Mouse (Mus musculus) lung, postnatal 0 days (tissue): Measurements from ENCODE around the gene Ube2i. TPM values are rescaled to one million over a fixed set of nuclear protein-coding genes. Genes with fewer than 3 reads are reported as not detected.
"Not testable (repeated sequence)": the region's sequence is repeated elsewhere in the genome, so short reads cannot be mapped to it uniquely, and the experiment has no call there.

Experiments used
- ATAC-seq: fragments of 200-750 bp; cut with Nextera tagmentation; 2 replicates; pipeline ENCODE4 v1.8.0; 2017; ENCODE audit warnings: moderate library complexity
- DNase-seq: peaks from one replicate; pipeline ENCODE4 v3.0.0-alpha.2; 2016; ENCODE audit warnings: low spot score
- H3K27ac ChIP-seq: fragments of 300-500 bp; sonication (generic); 2 replicates; pipeline ENCODE4 v1.5.1; 2014; ENCODE audit warnings: antibody characterized with exemption, mild to moderate bottlenecking, low read length, mixed read lengths
- H3K27me3 ChIP-seq: fragments of 300-500 bp; sonication (generic); replicated peaks from 2 replicates; pipeline ENCODE4 v1.6.1; 2014; ENCODE audit warnings: low read length, mixed read lengths; ENCODE audit not compliant: insufficient read depth
- H3K36me3 ChIP-seq: fragments of 300-500 bp; sonication (generic); 2 replicates; pipeline ENCODE4 v1.6.1; 2014; ENCODE audit warnings: low read length, mixed read lengths; ENCODE audit not compliant: insufficient read depth
- H3K4me1 ChIP-seq: fragments of 300-500 bp; sonication (generic); 2 replicates; pipeline ENCODE4 v1.6.1; 2014; ENCODE audit warnings: antibody characterized with exemption, low read depth, low read length, mixed read lengths; ENCODE audit not compliant: insufficient read depth
- H3K4me2 ChIP-seq: fragments of 300-500 bp; sonication (generic); replicated peaks from 2 replicates; pipeline ENCODE4 v1.6.1; 2014; ENCODE audit warnings: low read depth, mild to moderate bottlenecking, low read length, moderate library complexity, mixed read lengths
- H3K4me3 ChIP-seq: fragments of 300-500 bp; sonication (generic); 2 replicates; pipeline ENCODE4 v1.5.1; 2014; ENCODE audit warnings: low read depth, low read length
- H3K9ac ChIP-seq: fragments of 300-500 bp; sonication (generic); replicated peaks from 2 replicates; pipeline ENCODE4 v1.6.1; 2014; ENCODE audit warnings: low read depth, mild to moderate bottlenecking
- H3K9me3 ChIP-seq: fragments of 300-500 bp; sonication (generic); 2 replicates; pipeline ENCODE4 v1.6.1; 2016; ENCODE audit warnings: low read length, mixed read lengths
- CTCF ChIP-seq: IDR thresholded peaks from 2 replicates; pipeline ENCODE4 v1.5.1; 2016; ENCODE audit warnings: antibody characterized with exemption, mild to moderate bottlenecking
- EP300 ChIP-seq: IDR thresholded peaks from 2 replicates; pipeline ENCODE4 v1.6.1; 2016; ENCODE audit warnings: antibody characterized with exemption, mild to moderate bottlenecking, control low read depth
- WGBS: fragments of 180-500 bp; shearing (Covaris S2); extraction: QIAGEN DNeasy Blood & Tissue Kit; methylation state at CpG from one replicate; pipeline ENCODE4 v1.1.7; 2014; 5-methylcytosine and 5-hydroxymethylcytosine counted together
- polyA plus RNA-seq: library from polyadenylated mRNA; unstranded; fragments of >200 nt; fragmentation: Nextera tagmentation; extraction: Ambion mirVana; gene quantifications from 2 replicates; pipeline ENCODE4 v1.2.1, GENCODE M21; 2015

The Ube2i gene
- polyA plus RNA-seq, 1 experiment from 2014 or later: 477 TPM

DNA sequence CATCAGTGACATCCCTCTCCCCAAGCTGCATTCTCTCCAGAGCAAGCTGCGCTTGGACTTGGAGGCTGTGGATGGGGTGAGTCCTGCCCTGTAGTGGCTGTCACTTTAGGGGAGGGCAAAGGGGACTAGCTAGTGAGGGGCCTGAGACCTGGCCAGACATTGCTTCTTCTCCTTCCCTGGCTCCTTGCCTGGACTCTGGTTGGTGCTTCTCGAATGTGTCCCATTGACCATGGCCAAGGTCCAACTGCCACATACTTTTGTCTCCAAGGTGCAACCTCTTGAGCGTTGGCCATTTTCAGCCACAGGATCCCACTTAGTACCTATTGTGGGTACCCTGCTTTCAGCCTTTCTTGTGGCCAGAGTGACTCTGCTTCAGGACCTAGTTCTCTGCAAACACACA lies 43.7 kb downstream of the Ube2i start:
- Histone ChIP-seq H3K4me3 (no peak overlapping the region), H3K9ac (no peak overlapping the region), H3K4me2 (no peak overlapping the region), H3K4me1 (no peaks in the 10 kb centered on the region), H3K9me3 (no peaks in the 10 kb centered on the region), H3K27ac (no peak overlapping the region), H3K27me3 (no peaks in the 10 kb centered on the region), H3K36me3 (peaks cover 19% of the 10 kb centered on the region)
- WGBS: 63% methylated on average over 3 of the region's 3 CpGs
- no peak for TF ChIP-seq EP300
- TF ChIP-seq CTCF: no peak
- ATAC-seq (0 out of 2 replicates have a peak, but pooled peaks have one; percentile 28), DNase-seq (no peak)

GRCm38 (mm10) chr17:25230014-25230655 lies 44.3 kb downstream of the Ube2i start:
- ATAC-seq: peak; percentile 86

DNA sequence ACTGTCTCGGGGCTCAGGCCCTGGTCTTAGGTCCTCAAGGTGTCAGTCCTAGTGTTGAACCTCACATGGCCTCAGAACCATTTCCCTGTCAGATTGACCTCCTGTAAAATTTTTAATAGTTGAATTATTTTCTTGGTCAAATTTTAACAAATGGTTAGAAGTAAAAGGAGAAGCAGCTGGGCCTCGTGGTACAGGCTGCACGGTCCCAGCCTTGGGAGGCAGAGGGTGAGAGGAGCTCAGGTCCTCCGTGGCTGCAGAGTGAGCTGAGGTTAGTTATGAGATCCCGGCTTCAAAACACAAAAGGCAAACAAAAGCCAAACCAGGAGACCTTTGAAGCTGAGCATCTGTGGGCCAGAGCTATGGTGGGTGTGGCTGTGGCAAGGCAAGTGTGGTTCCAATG lies 46.4 kb downstream of the Ube2i start:
- TF ChIP-seq EP300 (no peak), CTCF (no peak)
- no peak for ATAC-seq
- peaks cover 9% of the 10 kb centered on the region for H3K36me3 ChIP-seq

More at GRCm38 (mm10) chr17:25230014-25230655, 44.3 kb downstream of the Ube2i start:
- not testable (repeated sequence) for H3K4me1 ChIP-seq, H3K27me3 ChIP-seq, H3K9ac ChIP-seq, DNase-seq, H3K4me3 ChIP-seq, H3K27ac ChIP-seq, H3K9me3 ChIP-seq, H3K4me2 ChIP-seq
- H3K36me3 ChIP-seq: peaks cover 16% of the 10 kb centered on the region
- 47% methylated on average over 14 of the region's 17 CpGs for WGBS

GRCm38 (mm10) chr17:25225659-25226058 lies 48.8 kb downstream of the Ube2i start:
- H3K4me1 ChIP-seq: 0 out of 2 replicates have a peak, but pooled peaks cover 3% of the 10 kb centered on the region
- no peak overlapping the region for H3K4me3 ChIP-seq
- DNase-seq (no peak), ATAC-seq (no peak)
- no peak overlapping the region for H3K27ac ChIP-seq
- no peaks in the 10 kb centered on the region for H3K27me3 ChIP-seq
- H3K9ac ChIP-seq: no peak overlapping the region
- no peaks in the 10 kb centered on the region for H3K9me3 ChIP-seq
- H3K36me3 ChIP-seq: peaks cover 9% of the 10 kb centered on the region
- no peak overlapping the region for H3K4me2 ChIP-seq
- 90% methylated on average over 4 of the region's 4 CpGs for WGBS
- TF ChIP-seq EP300: no peak
- TF ChIP-seq CTCF: no peak

More for the DNA sequence above, 46.4 kb downstream of the Ube2i start:
- Histone ChIP-seq H3K27ac (no peak overlapping the region), H3K4me2 (no peak overlapping the region), H3K9me3 (no peaks in the 10 kb centered on the region), H3K4me1 (no peaks in the 10 kb centered on the region), H3K9ac (no peak overlapping the region), H3K27me3 (no peaks in the 10 kb centered on the region), H3K4me3 (no peak overlapping the region)
- no peak for DNase-seq
- 81% methylated on average over 5 of the region's 5 CpGs for WGBS

- WGBS: 85% methylated on average over 7 of the region's 7 CpGs
- DNase-seq (no peak), ATAC-seq (no peak)
- H3K27me3 ChIP-seq: no peaks in the 10 kb centered on the region
- no peak for TF ChIP-seq EP300
- no peak for TF ChIP-seq CTCF
- peaks cover 5% of the 10 kb centered on the region; the same call in 1 of the 2 replicates for H3K36me3 ChIP-seq
- H3K4me3 ChIP-seq: no peak overlapping the region
- H3K4me1 ChIP-seq: 0 out of 2 replicates have a peak, but pooled peaks cover 3% of the 10 kb centered on the region
- no peak overlapping the region for H3K27ac ChIP-seq
- no peak overlapping the region for H3K4me2 ChIP-seq
- no peak overlapping the region for H3K9ac ChIP-seq
- H3K9me3 ChIP-seq: no peaks in the 10 kb centered on the region
Observed at GRCm38 (mm10) chr17:25224586-25225222, 49.7 kb downstream of the Ube2i start.

DNA sequence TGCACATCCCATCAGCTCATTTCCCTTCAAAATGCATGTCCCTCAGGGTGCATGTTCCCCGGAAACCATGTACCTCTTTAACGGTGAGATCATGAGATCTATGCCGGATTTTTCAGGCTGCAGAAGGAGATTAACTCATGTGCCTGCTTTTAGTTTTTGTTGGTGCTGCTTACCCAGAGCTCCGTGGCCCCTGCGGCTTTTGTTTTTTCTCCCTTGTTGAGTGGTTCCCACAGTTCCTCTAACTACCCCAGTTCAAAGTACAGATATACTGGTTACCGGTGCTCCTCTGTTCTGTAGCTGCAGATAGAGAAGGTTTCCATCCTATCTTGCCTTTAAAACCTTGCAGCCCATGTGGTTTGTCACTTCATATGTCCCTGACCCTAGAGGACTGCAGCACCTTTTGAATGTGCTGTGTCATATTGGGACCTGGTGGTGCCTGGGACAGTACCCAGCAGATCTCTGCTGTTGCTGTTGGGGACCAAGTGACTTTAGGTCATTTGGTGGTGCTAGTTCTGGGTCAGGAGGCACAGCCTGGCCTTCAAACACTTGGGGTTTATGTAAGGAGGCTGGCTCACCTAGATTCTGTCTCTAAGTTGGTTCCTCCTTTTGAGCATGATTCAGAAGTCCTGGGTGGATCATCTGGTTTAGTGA lies 51.3 kb downstream of the Ube2i start:
- H3K9ac ChIP-seq: no peak overlapping the region
- no peak for TF ChIP-seq EP300
- no peak for TF ChIP-seq CTCF
- H3K27me3 ChIP-seq: no peaks in the 10 kb centered on the region
- H3K36me3 ChIP-seq: peaks cover 5% of the 10 kb centered on the region; the same call in 1 of the 2 replicates
- DNase-seq (no peak), ATAC-seq (no peak)
- H3K9me3 ChIP-seq: no peaks in the 10 kb centered on the region
- peak overlapping the region; percentile 14; the same call in 1 of the 2 replicates for H3K4me3 ChIP-seq
- H3K4me1 ChIP-seq: 0 out of 2 replicates have a peak, but pooled peaks cover 3% of the 10 kb centered on the region
- no peak overlapping the region for H3K27ac ChIP-seq
- WGBS: 49% methylated on average over 6 of the region's 6 CpGs
- peak overlapping the region; percentile 46 for H3K4me2 ChIP-seq

- H3K9me3 ChIP-seq, DNase-seq, H3K27ac ChIP-seq, H3K27me3 ChIP-seq, H3K4me1 ChIP-seq, H3K36me3 ChIP-seq, H3K9ac ChIP-seq: not testable (repeated sequence)
- H3K4me3 ChIP-seq: peak overlapping the region; percentile 14; the same call in 1 of the 2 replicates
- 26% methylated on average over 8 of the region's 28 CpGs for WGBS
- H3K4me2 ChIP-seq: peak overlapping the region; percentile 48
- ATAC-seq: peak; percentile 90
Observed at GRCm38 (mm10) chr17:25222504-25222940, 51.9 kb downstream of the Ube2i start.
